Mouse (Mus musculus): ENCODE measurements around the gene Dip2c.

Gene Dip2c

DNA sequence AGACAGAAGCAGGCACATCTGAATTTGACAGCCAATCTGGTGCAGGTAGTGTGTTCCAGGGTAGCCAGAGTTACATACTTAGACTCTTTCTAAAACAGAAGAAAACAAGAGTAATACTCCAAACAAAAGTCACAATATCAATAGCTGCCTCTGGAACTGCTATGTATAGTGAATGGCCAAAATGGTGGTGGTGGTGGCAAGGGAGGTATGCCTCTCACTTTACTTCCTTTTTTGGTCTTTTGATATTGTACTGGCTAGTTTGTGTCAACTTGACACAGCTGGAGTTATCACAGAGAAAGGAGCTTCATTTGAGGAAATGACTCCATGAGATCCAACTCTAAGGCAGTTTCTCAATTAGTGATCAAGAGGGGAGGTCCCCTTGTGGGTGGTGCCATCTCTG is 148.1 kb downstream of the Dip2c start:
- DNase-seq (ENCODE audit: inconsistent ontology term), result no peak

- DNase-seq (ENCODE audit: inconsistent ontology term), result no peak
These were observed 149.9 kb downstream of the Dip2c start for GRCm38 (mm10) chr13:9426267-9426666.

- no peak for DNase-seq (ENCODE audit: inconsistent ontology term)
These were observed 150.5 kb downstream of the Dip2c start for GRCm38 (mm10) chr13:9426779-9427178.

DNA sequence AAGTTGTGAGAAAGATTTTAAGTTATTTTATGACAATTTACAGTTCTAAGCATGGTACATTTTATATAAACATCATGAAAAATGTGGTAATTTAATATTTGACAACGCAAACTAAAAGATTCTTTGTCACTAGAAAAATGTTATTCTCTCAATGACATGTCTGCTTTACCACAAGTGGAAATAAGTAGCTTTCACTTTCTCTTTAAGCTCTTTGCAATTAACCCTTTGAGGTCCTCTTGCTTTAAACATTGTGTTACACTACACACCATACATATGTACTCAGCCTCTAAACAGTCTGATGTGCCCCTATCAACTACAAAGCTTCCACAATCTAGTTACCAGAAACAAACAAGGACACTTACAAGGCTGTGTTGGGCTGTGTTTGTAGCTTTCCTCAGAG is 153.6 kb downstream of the Dip2c start:
- DNase-seq (ENCODE audit: inconsistent ontology term), result no peak

DNA sequence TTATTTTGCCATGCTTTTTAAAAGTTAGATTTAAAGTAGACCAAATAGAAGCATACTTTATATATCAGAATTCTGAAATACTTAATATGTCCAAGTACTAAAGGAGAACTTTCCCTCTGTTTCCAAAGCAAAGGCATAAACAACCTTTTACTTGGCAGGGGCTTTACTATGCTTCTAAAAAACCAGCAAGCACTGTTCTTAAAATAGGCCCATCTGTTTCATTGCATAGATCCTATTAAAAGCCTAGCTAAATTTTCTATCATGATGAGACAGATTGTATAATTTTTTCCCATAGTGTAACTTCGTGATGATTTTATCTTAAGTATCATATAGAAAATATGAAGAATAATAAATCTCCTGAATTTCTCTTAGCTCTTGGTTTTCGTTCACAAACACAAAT is 154.4 kb downstream of the Dip2c start:
- no peak for DNase-seq (ENCODE audit: inconsistent ontology term)

DNA sequence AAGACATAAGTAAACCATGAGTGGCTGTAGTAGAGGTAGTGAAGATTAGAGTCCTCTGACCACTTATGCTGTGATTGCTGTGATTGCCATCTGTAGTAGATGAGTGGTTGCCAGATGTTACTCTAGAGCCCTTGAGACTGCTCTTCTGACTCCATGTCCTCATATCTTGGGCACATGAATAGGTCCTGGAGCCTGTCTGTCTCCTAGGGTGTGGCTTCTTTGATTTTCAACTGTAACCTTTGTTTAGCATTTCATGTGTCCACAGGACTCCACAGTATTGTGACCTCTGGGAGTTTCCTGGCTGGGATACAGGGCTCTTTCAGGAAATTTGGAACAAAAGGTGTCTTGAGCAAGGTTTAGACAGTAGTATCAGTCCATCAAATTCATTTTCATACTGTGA is 155.1 kb downstream of the Dip2c start:
- no peak for DNase-seq (ENCODE audit: inconsistent ontology term)

DNA sequence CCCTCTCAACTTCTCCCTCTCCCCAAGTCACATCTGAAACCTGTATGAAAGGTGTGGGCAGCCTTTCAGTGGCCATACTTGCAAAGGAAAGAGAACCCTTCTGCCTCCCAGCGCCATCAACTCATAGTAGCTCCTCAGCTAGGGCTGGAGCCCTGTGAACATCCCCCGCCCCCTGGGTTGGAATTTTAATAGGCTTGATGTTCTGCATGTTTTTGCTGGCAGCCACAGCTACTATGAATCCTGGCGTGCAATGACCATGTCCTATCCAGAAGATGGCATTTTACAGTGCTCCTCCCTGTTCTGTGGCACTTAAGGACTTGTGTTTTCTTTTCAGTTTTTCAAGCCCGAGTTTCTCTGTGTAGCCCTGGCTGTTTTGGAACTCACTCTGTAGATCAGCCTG is 166.7 kb downstream of the Dip2c start:
- DNase-seq (ENCODE audit: inconsistent ontology term), result peak; percentile 61

DNA sequence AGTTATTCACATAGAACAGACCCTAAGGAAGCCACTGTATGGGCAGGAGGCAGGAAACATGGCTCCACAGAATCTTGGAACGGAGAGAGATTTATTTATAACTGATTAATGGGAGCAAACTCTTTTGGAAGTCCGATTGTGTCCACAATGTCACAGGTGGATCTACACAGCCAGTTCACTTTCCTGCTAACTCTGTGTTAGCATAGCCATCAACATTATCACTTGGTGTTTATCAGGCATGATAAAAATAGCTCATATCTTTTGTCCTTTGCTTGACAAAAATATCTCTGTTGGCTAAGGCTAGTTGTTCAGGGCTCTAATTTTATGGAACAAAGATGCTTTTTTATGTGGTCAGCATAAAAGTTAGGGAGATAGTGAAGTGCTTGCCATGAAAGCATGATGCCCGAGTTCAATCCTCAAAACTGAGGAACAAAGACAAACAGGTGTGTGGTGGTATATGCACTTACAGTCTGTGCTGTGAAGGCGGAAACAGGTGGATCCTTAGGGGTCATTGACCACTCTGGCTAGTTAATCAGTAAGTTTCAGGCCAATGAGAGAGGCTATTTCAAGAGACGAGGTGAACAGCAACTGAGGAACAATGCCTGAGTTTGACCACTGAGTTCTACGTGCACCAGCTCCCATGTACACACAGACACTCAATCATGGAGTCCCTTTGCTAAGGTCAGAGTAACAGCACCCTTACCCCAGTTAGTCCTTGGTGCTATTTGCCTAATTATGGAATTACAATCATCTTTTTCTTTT is 169.4 kb downstream of the Dip2c start:
- DNase-seq (ENCODE audit: inconsistent ontology term), result no peak

- peak; percentile 77 for DNase-seq (ENCODE audit: inconsistent ontology term)
These were observed 170.3 kb downstream of the Dip2c start for GRCm38 (mm10) chr13:9446448-9447115.

GRCm38 (mm10) chr13:9450276-9450675 is 173.9 kb downstream of the Dip2c start:
- DNase-seq (ENCODE audit: inconsistent ontology term), result peak; percentile 28

DNA sequence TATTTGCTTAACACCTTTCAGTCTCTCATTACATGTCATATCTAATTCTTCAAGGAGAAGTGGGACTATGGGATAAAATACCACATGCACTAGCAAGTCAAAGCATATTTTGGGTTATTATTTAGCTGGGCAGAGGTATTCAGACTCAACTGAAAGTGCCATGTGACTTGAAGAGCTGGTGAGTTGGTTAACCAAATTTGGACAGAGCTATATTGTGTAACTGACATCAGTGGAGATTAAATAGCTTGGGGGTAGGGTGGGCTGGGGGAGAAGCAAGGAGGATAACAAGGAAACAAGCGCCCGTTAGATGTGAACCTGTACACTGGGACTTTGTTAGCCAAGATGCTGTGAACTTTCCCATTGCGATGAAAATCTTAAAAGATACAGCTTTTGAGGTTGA is 175.6 kb downstream of the Dip2c start:
- DNase-seq (ENCODE audit: inconsistent ontology term), result peak; percentile 18

- peak; percentile 34 for DNase-seq (ENCODE audit: inconsistent ontology term)
These were observed 178.3 kb downstream of the Dip2c start for GRCm38 (mm10) chr13:9454426-9455177.

DNA sequence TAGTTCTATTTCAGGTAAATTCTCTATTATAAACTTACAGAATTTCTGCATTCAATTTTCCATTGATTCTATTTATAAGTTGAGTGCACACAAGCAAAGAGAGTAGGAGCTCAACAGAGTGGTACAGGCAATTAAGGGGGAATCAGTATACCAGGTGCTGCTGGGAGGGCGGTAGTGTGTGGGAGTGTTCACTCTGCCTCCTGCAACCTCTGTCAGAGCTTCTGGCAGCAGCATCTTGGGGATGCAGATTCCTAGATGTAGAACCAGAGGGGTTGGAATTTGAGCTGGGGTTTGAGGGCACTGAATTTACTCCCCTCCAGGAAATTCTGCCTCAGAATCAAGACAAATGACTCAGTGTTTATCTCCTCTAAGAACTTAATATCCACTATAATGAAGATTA is 179.7 kb downstream of the Dip2c start:
- no peak for DNase-seq (ENCODE audit: inconsistent ontology term)

DNA sequence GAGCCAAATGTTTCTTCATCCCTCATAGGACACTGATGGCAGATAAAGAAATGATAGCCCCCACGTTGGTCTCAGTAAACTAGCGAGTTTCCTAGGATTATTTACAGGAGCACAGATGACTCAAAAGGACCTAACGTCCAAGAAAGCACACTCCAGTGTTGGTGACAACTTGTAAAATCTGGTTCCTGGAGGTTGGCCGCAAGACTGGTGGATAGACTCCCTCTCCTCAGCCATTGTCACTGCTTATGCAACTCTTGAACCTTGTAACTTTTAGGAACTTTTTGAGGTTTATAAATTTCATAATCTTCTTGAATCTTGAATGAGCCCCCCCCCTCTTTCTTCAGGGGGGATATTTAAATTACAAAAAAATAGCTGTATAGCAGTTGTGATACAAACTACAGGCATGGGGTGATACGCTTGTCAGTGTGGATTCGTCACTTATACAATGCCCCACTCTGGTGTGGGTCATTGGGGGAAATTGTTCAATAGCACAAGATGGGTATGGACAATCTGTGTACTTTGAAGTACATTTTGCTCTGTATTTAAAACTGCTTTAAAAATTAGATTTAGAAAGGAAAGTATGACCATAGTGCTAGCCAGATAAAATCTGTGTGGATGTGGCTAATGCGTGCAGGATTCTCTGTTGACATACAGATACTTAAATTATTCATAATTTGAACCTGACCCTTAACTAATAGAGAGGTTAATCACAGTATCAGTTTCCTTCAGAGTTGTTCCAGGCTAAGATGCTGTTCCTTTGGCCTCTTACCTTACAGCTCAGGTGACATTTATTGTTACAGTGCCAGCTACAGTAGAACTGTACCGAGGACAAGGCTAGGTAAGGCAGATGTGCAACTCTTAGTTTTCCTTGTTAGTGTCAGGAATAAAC is 181.3 kb downstream of the Dip2c start:
- no peak for DNase-seq (ENCODE audit: inconsistent ontology term)

DNA sequence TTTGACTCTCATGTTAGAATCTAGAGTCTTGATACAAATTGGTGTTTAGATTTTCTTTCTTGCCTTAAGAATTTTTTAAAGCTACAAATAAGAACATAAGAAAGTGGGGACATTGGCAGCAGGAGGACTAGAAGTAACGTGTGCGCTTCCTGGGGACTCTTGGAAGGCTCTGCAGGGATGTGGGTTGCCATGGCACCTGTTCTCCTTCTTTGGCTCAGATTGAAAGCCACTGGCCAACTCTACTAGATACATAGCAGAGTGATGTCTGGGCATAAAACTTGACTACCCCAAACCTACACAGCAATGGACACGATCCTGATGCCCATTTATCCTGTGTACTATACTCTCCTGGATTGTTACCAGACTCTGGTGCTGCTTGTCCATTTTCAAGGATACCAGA is 188.1 kb downstream of the Dip2c start:
- no peak for DNase-seq (ENCODE audit: inconsistent ontology term)

GRCm38 (mm10) chr13:9467216-9467615 is 190.9 kb downstream of the Dip2c start:
- peak; percentile 28 for DNase-seq (ENCODE audit: inconsistent ontology term)

DNA sequence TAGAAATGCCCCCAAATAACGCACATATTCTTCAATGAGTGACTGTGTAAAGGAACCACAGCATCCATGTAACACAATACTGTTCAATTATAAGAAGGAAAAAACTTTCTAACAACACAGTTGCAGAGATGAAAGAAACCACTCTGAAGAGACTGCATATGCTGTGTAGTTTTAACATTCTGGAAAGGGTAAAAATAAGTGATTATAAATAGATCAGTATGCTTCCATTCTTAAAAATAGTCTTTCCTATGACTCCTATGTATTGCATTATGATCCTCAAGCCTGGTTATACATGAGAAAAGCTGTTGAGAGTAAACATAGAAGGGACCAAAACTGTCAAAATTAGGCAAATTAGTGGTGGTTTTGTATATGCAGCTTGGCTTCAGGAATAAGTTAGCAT is 197.1 kb downstream of the Dip2c start:
- DNase-seq (ENCODE audit: inconsistent ontology term), result no peak

- DNase-seq (ENCODE audit: inconsistent ontology term), result no peak
These were observed 205.4 kb downstream of the Dip2c start for GRCm38 (mm10) chr13:9481722-9482121.

DNA sequence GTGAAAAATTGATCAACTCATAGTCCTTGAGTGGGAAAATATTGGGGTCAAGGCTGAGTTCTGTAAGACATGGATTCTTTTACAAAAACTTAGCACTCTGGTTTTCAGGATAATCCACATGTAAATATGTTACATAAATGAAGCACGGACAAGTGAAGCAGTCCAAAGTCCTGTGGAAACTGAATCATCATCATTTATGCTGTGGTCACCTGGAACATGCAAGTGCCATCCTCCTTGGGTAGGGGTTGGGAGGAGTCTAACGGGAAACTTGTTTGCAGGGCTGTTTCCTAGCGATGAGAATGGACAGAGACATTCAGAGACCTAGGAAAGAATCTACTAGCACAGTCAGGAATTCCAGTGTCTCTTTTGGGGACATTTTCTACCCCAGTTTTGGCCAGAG is 213.4 kb downstream of the Dip2c start:
- no peak for DNase-seq (ENCODE audit: inconsistent ontology term)

- DNase-seq (ENCODE audit: inconsistent ontology term), result peak; percentile 15
These were observed 218.4 kb downstream of the Dip2c start for GRCm38 (mm10) chr13:9494726-9495125.

DNA sequence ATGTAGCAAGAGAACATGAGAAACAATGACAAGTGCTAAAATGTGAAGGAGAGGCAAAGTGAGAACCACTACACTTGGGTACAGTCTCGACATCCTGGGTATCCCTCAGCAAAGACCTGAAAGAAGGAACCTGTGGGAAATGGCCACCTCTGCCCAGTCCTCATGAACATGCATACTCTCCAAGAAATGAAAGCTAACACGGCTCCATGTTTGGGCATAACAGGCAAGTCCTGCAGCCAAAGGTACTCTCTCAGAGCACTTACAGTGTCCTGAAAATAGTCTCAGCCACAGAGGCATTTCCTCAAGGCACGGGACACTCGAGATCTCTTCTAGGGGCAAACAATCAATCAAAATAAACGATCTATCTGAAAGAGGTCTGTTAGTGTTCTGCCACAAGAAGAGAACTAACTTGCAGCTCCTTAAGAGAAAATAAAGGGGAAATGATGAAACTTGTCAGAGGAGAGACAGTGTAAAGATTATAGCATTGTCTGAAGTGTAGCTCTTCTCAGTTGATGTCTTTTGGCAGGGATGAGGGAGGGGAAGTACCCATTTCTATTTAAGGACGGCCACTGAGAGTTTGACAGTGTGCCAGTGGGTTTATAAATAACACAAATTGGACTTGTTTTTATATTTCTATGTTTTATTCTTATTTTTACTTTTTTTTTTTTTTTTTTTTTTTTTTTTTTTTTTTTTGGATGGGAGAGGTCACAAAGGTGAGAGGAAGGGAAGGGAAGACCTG is 228.0 kb downstream of the Dip2c start:
- DNase-seq (ENCODE audit: inconsistent ontology term), result no peak

Data from Muller cell, postnatal 12 days (primary cell).